Mouse (Mus musculus): ENCODE measurements around the gene Shisa2. TPM values are rescaled to one million over a fixed set of nuclear protein-coding genes. Genes with fewer than 3 reads are reported as not detected.
A peak's percentile ranks its signal among the peaks of the same experiment; 100 is the strongest.
"Not testable (repeated sequence)": the region's sequence is repeated elsewhere in the genome, so short reads cannot be mapped to it uniquely, and the experiment has no call there.

The Shisa2 gene
- polyA plus RNA-seq, 1 experiment from 2014 or later: 33.9 TPM

- Histone ChIP-seq H3K9me3 (ENCODE audit: control insufficient read depth, low read length) (no peaks in the 10 kb centered on the region), H3K36me3 (ENCODE audit: control insufficient read depth, insufficient read depth, low read length) (no peaks in the 10 kb centered on the region), H3K27ac (replicated peaks; ENCODE audit: low read depth, low read length) (no peak overlapping the region), H3K27me3 (replicated peaks; ENCODE audit: control insufficient read depth, insufficient read depth, low read length) (no peaks in the 10 kb centered on the region), H3K4me3 (ENCODE audit: low read depth, low read length) (no peak overlapping the region), H3K9ac (ENCODE audit: low read depth, low read length) (no peak overlapping the region), H3K4me1 (ENCODE audit: control insufficient read depth, insufficient read depth, low read length) (no peaks in the 10 kb centered on the region), H3K4me2 (ENCODE audit: low read depth, low read length) (no peak overlapping the region)
- WGBS: 65% methylated on average over 5 of the region's 5 CpGs
- DNase-seq (ENCODE audit: low spot score) (peak; percentile 43), ATAC-seq (ENCODE audit: low read depth) (no peak)
Measured at GRCm38 (mm10) chr14:59604002-59604645, 21.0 kb upstream of the Shisa2 start.

GRCm38 (mm10) chr14:59605671-59606353 is 19.3 kb upstream of the Shisa2 start:
- WGBS: 13% methylated on average over 5 of the region's 5 CpGs
- no peaks in the 10 kb centered on the region for H3K27me3 ChIP-seq (replicated peaks; ENCODE audit: control insufficient read depth, insufficient read depth, low read length)
- H3K36me3 ChIP-seq (ENCODE audit: control insufficient read depth, insufficient read depth, low read length): no peaks in the 10 kb centered on the region

GRCm38 (mm10) chr14:59607021-59607420 is 18.1 kb upstream of the Shisa2 start:
- H3K4me3 ChIP-seq (ENCODE audit: low read depth, low read length): no peak overlapping the region
- no peak overlapping the region for H3K27ac ChIP-seq (replicated peaks; ENCODE audit: low read depth, low read length)
- no peak overlapping the region for H3K4me2 ChIP-seq (ENCODE audit: low read depth, low read length)
- DNase-seq (ENCODE audit: low spot score) (no peak), ATAC-seq (ENCODE audit: low read depth) (no peak)
- H3K4me1 ChIP-seq (ENCODE audit: control insufficient read depth, insufficient read depth, low read length): no peaks in the 10 kb centered on the region
- no peak overlapping the region for H3K9ac ChIP-seq (ENCODE audit: low read depth, low read length)
- H3K27me3 ChIP-seq (replicated peaks; ENCODE audit: control insufficient read depth, insufficient read depth, low read length): no peaks in the 10 kb centered on the region
- H3K36me3 ChIP-seq (ENCODE audit: control insufficient read depth, insufficient read depth, low read length): no peaks in the 10 kb centered on the region
- WGBS: 42% methylated on average over 3 of the region's 3 CpGs
- no peaks in the 10 kb centered on the region for H3K9me3 ChIP-seq (ENCODE audit: control insufficient read depth, low read length)

More at GRCm38 (mm10) chr14:59605671-59606353, 19.3 kb upstream of the Shisa2 start:
- Histone ChIP-seq H3K27ac (replicated peaks; ENCODE audit: low read depth, low read length) (no peak overlapping the region), H3K9ac (ENCODE audit: low read depth, low read length) (no peak overlapping the region), H3K4me1 (ENCODE audit: control insufficient read depth, insufficient read depth, low read length) (no peaks in the 10 kb centered on the region), H3K4me2 (ENCODE audit: low read depth, low read length) (no peak overlapping the region), H3K4me3 (ENCODE audit: low read depth, low read length) (no peak overlapping the region), H3K9me3 (ENCODE audit: control insufficient read depth, low read length) (no peaks in the 10 kb centered on the region)
- ATAC-seq (ENCODE audit: low read depth) (no peak), DNase-seq (ENCODE audit: low spot score) (peak; percentile 72)

- 0 out of 2 replicates have a peak, but pooled peaks cover 4% of the 10 kb centered on the region for H3K4me1 ChIP-seq (ENCODE audit: control insufficient read depth, insufficient read depth, low read length)
- H3K36me3 ChIP-seq (ENCODE audit: control insufficient read depth, insufficient read depth, low read length): no peaks in the 10 kb centered on the region
- no peak overlapping the region for H3K4me2 ChIP-seq (ENCODE audit: low read depth, low read length)
- ATAC-seq (ENCODE audit: low read depth) (no peak), DNase-seq (ENCODE audit: low spot score) (peak; percentile 65)
- H3K4me3 ChIP-seq (ENCODE audit: low read depth, low read length): no peak overlapping the region
- WGBS: 46% methylated on average over 14 of the region's 14 CpGs
- H3K9ac ChIP-seq (ENCODE audit: low read depth, low read length): no peak overlapping the region
- H3K27me3 ChIP-seq (replicated peaks; ENCODE audit: control insufficient read depth, insufficient read depth, low read length): no peaks in the 10 kb centered on the region
- no peaks in the 10 kb centered on the region for H3K9me3 ChIP-seq (ENCODE audit: control insufficient read depth, low read length)
- no peak overlapping the region for H3K27ac ChIP-seq (replicated peaks; ENCODE audit: low read depth, low read length)
Measured at GRCm38 (mm10) chr14:59612920-59613625, 12.0 kb upstream of the Shisa2 start.

GRCm38 (mm10) chr14:59614149-59614548 is 11.0 kb upstream of the Shisa2 start:
- not testable (repeated sequence) for H3K27me3 ChIP-seq (replicated peaks; ENCODE audit: control insufficient read depth, insufficient read depth, low read length); DNase-seq (ENCODE audit: low spot score); H3K4me1 ChIP-seq (ENCODE audit: control insufficient read depth, insufficient read depth, low read length); H3K9ac ChIP-seq (ENCODE audit: low read depth, low read length); H3K4me2 ChIP-seq (ENCODE audit: low read depth, low read length); H3K36me3 ChIP-seq (ENCODE audit: control insufficient read depth, insufficient read depth, low read length); H3K4me3 ChIP-seq (ENCODE audit: low read depth, low read length); H3K27ac ChIP-seq (replicated peaks; ENCODE audit: low read depth, low read length); H3K9me3 ChIP-seq (ENCODE audit: control insufficient read depth, low read length); ATAC-seq (ENCODE audit: low read depth)
- 82% methylated on average over 3 of the region's 3 CpGs for WGBS

GRCm38 (mm10) chr14:59616802-59617201 is 8.3 kb upstream of the Shisa2 start:
- 0 out of 2 replicates have a peak, but pooled peaks cover 4% of the 10 kb centered on the region for H3K4me1 ChIP-seq (ENCODE audit: control insufficient read depth, insufficient read depth, low read length)
- H3K4me2 ChIP-seq (ENCODE audit: low read depth, low read length): no peak overlapping the region
- no peaks in the 10 kb centered on the region for H3K27me3 ChIP-seq (replicated peaks; ENCODE audit: control insufficient read depth, insufficient read depth, low read length)
- no peak overlapping the region for H3K4me3 ChIP-seq (ENCODE audit: low read depth, low read length)
- H3K9ac ChIP-seq (ENCODE audit: low read depth, low read length): no peak overlapping the region
- no peak overlapping the region for H3K27ac ChIP-seq (replicated peaks; ENCODE audit: low read depth, low read length)
- ATAC-seq (ENCODE audit: low read depth) (no peak), DNase-seq (ENCODE audit: low spot score) (no peak)
- H3K36me3 ChIP-seq (ENCODE audit: control insufficient read depth, insufficient read depth, low read length): no peaks in the 10 kb centered on the region
- 55% methylated on average over 7 of the region's 7 CpGs for WGBS
- H3K9me3 ChIP-seq (ENCODE audit: control insufficient read depth, low read length): no peaks in the 10 kb centered on the region

GRCm38 (mm10) chr14:59624326-59624885 is 702 bp upstream of the Shisa2 start:
- no peak overlapping the region for H3K9ac ChIP-seq (ENCODE audit: low read depth, low read length)
- DNase-seq (ENCODE audit: low spot score) (no peak), ATAC-seq (ENCODE audit: low read depth) (no peak)
- H3K4me1 ChIP-seq (ENCODE audit: control insufficient read depth, insufficient read depth, low read length): no peaks in the 10 kb centered on the region
- H3K36me3 ChIP-seq (ENCODE audit: control insufficient read depth, insufficient read depth, low read length): no peaks in the 10 kb centered on the region
- peaks cover 16% of the 10 kb centered on the region; the same call in 1 of the 2 replicates for H3K27me3 ChIP-seq (replicated peaks; ENCODE audit: control insufficient read depth, insufficient read depth, low read length)
- H3K27ac ChIP-seq (replicated peaks; ENCODE audit: low read depth, low read length): peak overlapping the region; percentile 74; the same call in 1 of the 2 replicates
- 19% methylated on average over 9 of the region's 9 CpGs for WGBS
- H3K4me2 ChIP-seq (ENCODE audit: low read depth, low read length): peak overlapping the region; percentile 77
- no peak overlapping the region for H3K4me3 ChIP-seq (ENCODE audit: low read depth, low read length)
- H3K9me3 ChIP-seq (ENCODE audit: control insufficient read depth, low read length): no peaks in the 10 kb centered on the region

GRCm38 (mm10) chr14:59625806-59626364 is 777 bp downstream of the Shisa2 start:
- H3K4me2 ChIP-seq (ENCODE audit: low read depth, low read length): peak overlapping the region; percentile 77
- ATAC-seq (ENCODE audit: low read depth) (peak; percentile 51), DNase-seq (ENCODE audit: low spot score) (peak; percentile 74)
- H3K9ac ChIP-seq (ENCODE audit: low read depth, low read length): peak overlapping the region; percentile 70
- WGBS: 1% methylated on average over 17 of the region's 51 CpGs
- H3K9me3 ChIP-seq (ENCODE audit: control insufficient read depth, low read length): no peaks in the 10 kb centered on the region
- H3K36me3 ChIP-seq (ENCODE audit: control insufficient read depth, insufficient read depth, low read length): peaks cover 14% of the 10 kb centered on the region; the same call in 1 of the 2 replicates
- H3K4me3 ChIP-seq (ENCODE audit: low read depth, low read length): peak overlapping the region; percentile 67
- H3K27ac ChIP-seq (replicated peaks; ENCODE audit: low read depth, low read length): peak overlapping the region; percentile 74
- peaks cover 16% of the 10 kb centered on the region; the same call in 1 of the 2 replicates for H3K27me3 ChIP-seq (replicated peaks; ENCODE audit: control insufficient read depth, insufficient read depth, low read length)
- 0 out of 2 replicates have a peak, but pooled peaks cover 3% of the 10 kb centered on the region for H3K4me1 ChIP-seq (ENCODE audit: control insufficient read depth, insufficient read depth, low read length)

Data from embryonic facial prominence, embryonic 14.5 days (tissue).